Mouse (Mus musculus) heart, postnatal 14 days (tissue): ENCODE data around the gene Arap1. TPM values are rescaled to one million over a fixed set of nuclear protein-coding genes. Genes with fewer than 3 reads are reported as not detected.
A peak's percentile ranks its signal among the peaks of the same experiment; 100 is the strongest.

Source experiments
- DNase-seq, 2 experiments: peaks; one replicate each; pipeline ENCODE4 v3.0.0; 2021 to 2022
- intact Hi-C: fragments of 180-260 bp; cut with DNase I; formaldehyde crosslinking; loops from one replicate; pipeline ENCODE4 v1.15.1; 2025
- total RNA-seq, 2 experiments: library from RNA; stranded (reverse); gene quantifications; 2 replicates each; pipeline ENCODE4 v1.2.3; 2021

Arap1 gene
- total RNA-seq, 2 experiments from 2014 or later, result 38.6 to 41.8 TPM

DNA sequence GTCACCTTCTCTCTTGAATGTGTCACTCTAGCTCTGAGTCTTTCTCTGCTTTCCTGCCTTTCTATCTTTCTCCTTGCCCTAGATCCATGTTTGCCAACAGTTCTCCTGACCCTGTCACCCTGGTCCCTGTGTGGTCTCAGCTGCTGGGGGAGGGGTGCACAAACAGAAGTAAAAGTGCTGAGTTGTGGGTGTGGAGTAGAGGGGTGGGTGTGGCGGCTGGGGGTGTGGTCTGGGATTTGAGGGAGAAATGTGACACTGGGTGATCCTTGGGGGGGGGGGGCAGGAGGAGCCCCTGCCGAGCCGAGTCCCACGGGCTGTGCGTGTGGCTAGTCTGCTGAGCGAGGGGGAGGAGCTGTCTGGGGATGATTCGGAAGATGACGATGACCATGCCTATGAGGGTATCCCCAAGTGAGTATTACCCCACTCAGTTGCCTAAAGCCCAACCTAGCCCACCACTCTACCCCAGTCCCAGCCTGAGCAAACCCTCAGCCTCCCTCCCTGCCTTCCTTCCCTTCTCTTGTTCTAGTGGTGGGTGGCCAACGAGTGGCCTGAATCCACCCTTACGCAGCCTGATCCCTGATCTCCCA, 38.1 kb downstream of the Arap1 start:
- DNase-seq, result no peak
- intact Hi-C loops, result no loop called here

DNA sequence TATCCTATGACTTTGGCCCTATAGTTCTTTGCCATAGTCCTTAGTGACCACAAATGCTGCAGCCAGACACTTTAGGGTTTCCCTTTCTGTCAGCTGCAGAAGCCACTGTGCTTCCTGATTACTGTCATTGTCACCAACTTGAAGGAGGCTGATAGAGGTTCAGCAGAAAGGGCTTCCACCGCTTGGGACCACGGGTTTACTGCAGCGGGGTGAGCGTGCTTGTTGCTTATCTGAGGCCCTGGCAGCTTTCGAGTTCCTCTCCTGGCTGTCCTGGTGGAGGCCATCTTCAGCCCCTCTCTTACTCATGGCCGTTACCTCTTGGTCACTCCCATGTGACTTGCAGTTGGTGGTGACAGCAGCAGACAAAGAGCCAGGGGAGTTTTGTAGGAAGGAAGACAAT, 41.4 kb downstream of the Arap1 start:
- intact Hi-C loops, result no loop called here
- no peak for DNase-seq

DNA sequence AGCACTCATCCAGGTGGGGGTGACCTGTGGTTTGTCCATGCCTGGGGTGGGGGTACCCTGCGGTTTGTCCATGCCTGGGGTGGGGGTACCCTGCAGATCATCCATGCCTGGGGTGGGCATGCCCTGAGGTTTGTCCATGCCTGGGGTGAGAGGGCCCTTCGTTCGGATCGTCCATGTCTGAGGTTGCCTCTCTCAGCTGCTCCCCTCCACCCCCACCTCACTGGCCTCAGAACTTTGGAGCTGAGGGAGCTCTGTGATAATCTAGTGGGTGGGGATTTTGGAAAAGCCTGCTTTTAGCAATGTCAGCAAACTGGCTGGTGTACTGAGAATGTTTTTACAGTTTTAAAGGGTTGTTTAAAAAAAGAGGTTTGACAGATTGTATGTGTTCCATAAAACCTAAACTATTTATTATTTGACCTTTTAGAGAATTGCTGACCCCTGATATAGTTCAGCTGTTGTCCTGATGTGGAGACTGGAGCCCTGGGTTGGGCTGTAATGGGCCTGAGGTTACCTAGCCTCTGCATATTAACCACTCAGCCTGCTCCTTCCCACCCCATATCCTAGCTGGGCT, 44.1 kb downstream of the Arap1 start:
- intact Hi-C loops, result no loop called here

DNA sequence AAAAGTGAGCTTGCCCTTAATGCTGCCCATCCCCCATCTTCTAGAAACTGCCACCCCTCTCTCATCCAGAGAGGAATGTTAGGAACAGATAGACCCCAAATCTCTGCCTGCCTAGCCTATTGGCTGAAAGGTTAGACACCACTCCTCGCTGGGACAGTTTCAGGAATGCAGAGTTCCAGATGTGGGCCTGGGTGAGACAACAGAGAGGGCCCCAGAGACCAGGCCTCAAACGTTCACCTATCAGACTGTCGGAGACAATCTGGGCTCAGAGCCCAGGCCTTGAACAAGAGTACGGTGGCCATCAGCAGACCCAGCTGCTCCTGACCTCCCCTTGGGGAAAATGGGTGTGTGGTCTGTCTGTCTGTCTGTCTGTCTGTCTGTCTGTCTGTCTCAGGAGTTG, 45.1 kb downstream of the Arap1 start:
- intact Hi-C loops, result no loop called here
- DNase-seq, result peak; percentile 47 to 49

More for the DNA sequence above, 44.1 kb downstream of the Arap1 start:
- DNase-seq, result no peak

DNA sequence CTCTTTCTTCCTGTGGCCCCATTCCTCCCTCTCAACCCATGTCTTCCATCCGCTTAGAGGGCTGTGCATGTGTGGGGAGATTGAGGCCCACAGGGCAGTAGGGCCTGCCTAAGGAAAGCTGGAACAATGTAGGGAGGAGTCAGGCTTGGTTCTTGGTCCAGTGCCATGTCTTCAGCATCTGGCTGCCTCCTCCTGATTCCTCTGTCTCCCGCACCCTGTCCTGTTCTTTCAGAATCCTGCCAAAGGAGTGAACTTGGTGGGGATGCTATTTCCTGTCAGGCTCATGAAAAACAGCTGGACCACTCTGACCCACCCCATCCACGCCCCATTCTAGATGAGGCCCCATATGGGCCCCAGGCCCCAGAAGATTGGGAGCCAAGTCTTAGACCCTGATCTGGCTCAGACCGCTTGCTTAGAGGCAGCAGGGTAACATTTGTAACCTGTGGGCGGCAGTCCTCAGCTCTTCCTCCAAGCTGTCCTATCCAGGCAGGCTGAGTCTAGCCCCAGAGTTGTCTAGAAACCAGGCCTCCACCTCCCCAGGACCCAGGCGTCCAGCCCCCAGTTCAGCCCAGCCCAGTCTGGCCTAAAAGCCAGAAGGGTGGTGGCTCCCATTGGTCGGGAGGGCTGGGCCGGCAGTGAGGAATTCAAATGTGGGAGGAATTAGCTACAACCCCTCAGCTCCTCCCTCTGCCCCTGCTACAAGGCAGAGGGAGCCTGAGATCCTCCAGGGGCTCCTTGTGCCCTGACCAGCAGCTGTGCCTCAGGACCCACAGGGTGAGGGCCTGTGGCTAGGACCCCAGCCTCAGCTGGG, 46.0 kb downstream of the Arap1 start:
- intact Hi-C loops, result no loop called here
- peak; percentile 76 to 81 for DNase-seq

DNA sequence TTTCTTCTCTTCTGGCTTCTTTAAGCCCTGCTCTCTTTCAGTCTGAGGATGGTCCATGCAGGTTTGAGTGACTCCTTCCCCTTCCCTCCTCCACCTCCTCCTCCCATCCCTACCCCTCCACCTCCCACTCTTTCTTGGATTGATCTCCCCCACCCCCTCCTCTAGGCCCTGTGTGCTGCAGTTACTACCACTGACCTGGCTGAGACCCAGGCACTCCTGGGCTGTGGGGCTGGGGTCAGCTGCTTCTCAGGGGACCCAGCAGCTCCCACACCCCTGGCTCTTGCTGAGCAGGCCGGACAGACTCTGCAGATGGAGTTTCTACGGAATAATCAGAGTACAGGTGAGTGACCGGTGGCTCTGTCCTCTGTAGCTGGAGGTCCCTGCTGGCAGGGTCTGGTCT, 46.7 kb downstream of the Arap1 start:
- intact Hi-C loops, result no loop called here
- DNase-seq, result no peak

DNA sequence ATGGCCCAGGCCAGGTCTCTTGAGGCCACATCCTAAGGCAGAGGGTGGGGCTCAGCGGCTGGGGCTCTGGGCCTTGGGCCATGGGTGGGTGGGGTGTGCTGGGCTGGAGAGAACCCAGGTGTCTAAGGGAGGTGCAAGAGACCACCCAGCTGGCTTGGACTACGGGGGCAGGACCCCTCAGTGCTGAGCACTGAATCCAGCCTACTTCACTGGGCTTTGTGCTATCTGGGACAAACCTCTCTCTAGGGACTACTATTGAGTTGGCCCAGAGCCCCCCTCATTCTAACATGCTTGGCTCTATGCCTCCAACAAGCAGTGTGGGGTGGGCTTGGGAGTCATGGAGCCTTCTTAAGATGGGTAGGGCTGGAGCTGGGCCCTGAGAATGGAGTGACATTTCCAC, 47.6 kb downstream of the Arap1 start:
- peak; percentile 36 to 62 for DNase-seq
- intact Hi-C loops, result no loop called here

DNA sequence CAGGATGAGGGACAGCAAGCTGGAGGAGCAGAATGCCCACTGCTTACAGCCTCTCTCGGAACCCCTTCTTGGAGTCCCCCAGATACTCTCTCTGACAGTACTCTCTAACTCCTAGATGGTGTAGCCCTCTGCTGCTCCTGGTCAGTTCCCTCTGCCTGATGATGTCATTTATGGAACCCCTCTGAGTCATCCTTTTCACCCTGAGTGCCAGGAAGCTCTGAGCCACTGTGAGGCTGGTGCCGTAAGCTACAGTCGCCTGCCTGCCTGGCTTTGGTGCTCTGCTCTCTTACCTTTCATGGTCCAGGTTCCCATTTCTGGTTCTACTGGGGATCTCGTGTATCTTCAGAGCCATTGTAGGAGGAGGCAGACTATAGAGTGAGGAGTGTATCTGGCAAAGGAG, 49.3 kb downstream of the Arap1 start:
- intact Hi-C loops, result no loop called here
- DNase-seq, result no peak

DNA sequence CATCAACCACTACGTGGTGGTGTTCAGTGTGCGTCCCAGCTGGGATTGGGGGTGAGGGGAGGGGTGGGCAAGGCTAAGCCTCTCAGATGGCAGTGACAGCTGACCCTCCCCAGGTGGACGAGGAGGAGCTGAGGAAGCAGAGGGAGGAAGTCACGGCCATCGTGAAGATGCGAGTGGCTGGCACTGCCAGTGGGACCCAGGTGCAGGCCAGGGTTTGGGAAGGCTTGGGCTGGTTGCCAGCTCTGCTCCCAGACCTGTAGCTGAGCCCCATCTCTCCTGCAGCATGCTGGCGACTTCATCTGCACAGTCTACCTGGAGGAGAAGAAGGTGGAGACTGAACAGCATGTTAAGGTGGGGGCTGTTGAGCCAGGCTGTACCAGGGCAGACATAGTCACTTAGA, 53.6 kb downstream of the Arap1 start:
- DNase-seq, result no peak
- intact Hi-C loops, result no loop called here

DNA sequence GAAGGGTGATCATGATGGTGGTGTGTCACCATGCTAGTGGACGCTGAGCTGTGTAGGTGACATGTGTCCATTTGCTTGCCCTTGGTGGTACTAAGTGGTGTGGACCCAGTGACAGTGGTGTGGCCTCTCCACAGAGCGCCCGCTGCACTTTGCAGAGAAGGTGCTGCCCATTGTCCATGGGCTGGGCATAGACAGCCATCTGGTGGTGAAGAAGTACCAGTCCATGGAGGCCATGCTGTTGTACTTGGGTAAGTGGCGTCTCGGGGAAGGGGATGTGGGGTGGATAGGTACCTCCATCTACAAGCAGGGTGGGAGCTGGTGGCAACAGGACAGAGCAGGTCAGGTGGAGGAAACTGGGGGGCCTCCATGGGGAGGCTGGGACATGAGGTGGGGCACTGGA, 56.0 kb downstream of the Arap1 start:
- no peak for DNase-seq
- intact Hi-C loops, result no loop called here

DNA sequence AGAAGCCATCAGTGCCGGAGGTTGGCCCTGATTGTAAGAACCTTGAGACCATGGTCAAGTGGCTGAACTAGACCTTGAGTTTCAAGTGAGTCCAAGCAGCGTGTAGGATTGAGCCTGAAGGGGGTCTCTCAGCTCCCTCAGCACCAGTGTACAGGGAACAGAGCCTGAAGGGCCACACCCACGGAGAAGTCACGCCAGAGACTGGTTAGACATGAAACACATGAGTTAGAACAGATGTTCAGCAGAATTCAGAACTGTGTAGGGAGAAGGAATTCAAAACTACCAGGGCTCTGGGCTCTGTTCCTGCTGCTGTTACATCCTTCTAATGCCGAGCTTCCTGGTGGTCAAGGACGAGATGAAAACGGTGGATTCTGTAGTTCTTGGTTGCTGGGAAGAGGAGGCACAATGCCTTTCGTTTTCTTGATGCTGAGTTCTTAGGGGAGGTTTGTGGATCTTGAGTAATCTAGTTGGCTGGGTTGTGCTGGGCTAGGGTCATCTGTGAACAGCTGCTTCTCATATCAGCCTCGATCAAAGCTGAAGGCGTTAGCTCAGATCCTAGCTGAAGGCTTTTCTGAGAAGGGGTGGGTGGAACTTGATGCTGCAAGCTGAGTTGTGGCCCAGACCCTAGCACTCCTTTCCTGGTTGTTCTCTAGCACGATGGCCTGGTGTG, 62.5 kb downstream of the Arap1 start, which contains the start of gene Gm45837:
Gm45837 (plus strand) TSS at position 620 of the 670 bp plus-strand sequence.
- intact Hi-C loops, result loop anchor here (5.0 kb wide), 1 partner anchor 212 kb away; no protein-coding TSS in a partner anchor

DNA sequence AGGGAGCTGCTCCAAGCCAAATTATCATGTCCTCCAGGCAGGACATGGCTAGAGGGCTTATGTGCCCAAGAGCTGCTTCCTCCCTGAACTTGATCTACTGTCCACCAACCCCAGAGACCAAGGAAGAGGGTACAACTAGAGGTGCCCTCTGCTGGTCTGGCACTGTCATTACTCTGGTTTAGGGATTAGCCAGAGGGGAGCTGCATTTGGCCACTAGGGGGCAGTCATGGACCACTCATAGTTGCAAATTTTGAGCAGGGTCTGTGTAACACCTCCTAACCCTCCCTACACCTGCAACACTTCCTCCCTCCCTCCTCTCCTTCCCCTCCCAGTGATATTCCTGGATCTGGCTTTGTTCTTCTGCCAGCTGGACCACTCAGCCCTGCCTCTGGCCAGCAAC, 64.9 kb downstream of the Arap1 start:
- peak; percentile 85 to 92 for DNase-seq
- intact Hi-C loops, result loop anchor here (1.0 to 5.0 kb wide), 3 partner anchors 102 to 210 kb away; no protein-coding TSS in a partner anchor

More for the DNA sequence above, 62.5 kb downstream of the Arap1 start, which contains the start of gene Gm45837:
- DNase-seq, result no peak

DNA sequence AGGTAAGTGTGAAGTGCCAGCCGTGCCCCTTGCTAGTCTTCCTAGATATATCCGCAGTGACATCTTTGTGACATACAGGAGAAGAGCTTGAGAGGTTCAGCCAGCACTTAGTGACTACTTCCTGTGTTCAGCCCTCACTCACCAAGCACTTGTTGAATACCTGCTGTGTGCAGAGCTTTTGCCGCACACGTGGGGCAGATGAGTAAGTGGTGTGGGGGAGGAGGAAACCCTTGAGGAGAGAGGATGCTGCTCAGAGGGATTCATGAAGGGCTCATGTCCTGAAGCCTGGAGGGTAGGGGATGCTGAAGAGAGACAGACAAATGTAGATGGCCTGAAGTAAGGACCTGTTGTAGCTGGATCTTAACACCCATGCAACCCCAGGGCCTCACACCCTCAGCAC, 66.3 kb downstream of the Arap1 start:
- no peak for DNase-seq
- intact Hi-C loops, result loop anchor here (5.0 kb wide), 1 partner anchor 208 kb away; no protein-coding TSS in a partner anchor

DNA sequence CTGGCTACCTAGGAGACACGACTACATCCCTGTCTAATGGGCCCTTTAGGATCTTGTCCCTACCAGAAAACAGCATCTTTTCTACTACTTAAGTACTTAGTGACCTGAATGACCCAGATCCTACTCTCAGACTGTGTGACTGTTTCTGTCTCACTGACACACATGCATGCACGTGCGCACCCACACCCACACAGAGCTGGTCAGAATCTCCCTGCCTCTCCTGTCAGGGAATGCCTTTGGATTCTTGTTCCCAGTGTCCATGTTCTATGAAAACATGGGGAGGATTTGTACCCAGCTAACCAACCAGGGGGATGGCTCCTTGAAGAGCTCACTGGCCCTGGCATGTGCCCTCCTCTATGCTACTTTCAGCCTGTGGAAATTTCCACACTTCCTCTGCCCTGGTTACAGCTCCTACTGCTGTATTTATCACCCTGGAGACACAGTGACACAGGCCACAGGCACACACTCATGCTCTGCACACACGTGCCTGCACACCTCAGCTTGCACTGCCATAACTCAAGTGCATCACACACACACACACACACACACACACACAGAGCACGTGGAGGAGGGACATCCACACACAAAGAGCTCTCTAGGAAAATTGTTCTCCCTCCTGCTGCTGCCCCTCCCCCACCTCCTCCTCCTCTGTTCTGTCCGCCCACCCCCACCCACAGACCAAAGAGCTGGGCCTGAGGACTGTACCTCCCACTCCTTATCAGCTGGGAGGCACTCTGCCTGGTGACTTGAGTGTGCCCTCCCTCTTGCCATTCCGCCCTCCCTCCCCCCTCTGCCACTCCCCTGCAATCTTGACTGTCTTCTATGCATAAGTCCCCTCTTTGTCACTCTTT, 67.0 kb downstream of the Arap1 start:
- intact Hi-C loops, result loop anchor here (5.0 kb wide), 1 partner anchor 207 kb away; no protein-coding TSS in a partner anchor

DNA sequence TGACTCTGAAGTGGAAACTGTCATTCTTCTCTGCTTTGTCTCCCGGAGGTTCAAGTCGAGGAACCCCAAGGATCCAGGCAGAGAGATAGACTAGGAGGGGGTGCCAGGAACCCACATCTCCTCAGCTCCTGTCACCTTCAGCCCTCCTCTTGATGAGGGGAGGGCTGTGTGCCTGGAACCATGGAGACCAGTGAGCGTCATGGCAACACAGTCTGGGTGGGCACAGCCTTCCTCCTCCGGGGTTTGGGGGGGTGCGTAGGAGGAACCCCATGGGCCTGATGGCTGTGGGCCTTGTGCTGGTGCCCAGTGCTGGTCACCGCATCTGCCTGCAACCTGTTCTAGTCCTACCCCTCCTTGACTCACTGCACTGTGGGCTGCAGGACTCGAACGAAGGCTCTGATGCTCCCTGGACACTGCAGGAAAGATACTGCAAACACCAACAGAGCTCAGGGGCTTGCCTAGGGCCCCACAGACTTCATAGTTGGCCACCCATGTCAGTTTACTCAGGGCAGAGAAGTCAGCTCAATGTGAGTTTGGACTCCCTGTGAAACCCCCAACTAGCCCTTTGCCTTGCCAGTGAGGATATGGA, 67.7 kb downstream of the Arap1 start:
- DNase-seq, result no peak

More for the DNA sequence above, 67.0 kb downstream of the Arap1 start:
- no peak for DNase-seq

DNA sequence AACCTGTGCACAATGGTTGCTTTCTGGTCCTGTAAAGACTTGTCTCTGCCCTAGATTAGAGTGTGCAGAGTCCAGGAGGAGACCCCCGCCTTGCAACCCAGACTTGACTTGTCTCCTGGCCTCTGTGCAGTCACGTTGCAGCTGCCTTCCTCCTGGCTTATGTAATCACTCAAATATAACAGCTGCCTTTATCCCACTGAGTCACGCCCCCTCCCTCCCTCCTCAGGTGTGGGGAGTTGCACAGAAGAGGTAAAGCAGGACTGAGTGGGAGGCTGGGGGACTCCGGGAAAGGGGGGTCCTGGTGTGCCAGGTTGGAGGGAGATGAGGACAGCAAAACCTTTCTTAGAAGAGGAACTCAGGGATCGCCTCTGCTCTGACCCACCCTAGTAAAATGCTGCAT, 68.5 kb downstream of the Arap1 start:
- intact Hi-C loops, result no loop called here

More for the DNA sequence above, 67.7 kb downstream of the Arap1 start:
- intact Hi-C loops, result no loop called here

DNA sequence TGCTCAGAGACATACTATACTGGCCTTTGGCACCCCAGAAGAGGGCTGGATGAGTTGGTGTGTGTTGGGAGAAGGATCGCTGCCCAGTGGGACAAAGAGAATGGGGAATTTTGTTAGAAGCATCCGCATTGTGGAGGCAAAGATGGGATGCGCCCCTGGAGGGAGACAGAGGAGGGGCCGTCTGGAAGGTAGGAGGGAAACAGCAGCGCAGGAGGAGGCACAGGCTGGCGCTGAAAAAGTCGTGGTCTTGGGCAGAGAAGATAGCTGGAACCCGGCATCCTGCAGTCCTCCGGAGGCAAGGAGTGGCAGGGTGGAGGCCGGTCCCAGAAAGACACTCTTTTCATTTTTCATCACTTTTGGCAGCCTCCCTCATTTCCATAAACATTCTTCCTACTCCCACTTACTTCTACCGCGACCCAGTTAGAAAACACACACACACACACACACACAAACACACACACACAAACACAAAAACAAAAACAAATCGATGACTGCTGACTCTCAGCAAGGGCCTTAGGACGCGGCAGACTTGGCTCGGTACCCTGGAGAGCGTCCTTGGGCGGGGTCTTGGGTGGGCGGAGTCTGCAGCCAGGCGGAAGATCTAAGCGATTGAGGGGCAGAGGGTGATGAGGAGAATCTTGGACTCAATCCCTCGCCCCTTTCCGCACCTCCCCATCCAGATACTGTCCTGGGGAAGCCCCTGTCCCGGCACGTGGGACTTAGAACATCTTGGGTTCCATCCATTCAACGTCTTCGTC, 71.3 kb downstream of the Arap1 start:
- peak in 1 of 2 experiments; percentile 39 for DNase-seq
- intact Hi-C loops, result no loop called here

More for the DNA sequence above, 68.5 kb downstream of the Arap1 start:
- no peak for DNase-seq

DNA sequence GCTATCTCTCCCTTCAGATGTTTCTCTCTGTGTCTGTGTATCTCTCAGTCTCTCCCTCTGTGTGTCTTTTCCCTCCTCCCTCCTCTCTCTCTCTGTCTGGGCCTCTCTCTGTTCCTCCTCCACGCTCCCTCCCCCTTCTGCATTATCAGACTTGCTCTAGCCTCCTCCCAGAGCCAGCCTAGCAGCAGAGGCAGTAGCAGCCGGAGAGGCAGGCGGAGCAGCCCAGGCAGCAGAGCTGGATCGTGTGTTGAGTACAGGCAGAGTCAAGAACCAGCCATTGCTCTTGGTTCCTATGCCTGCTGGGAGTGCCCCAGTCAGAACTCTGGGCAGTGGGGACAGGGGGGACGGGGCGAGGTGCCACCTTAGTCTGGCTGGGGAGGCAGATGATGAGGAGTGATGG, 73.7 kb downstream of the Arap1 start, which contains the start of gene Pde2a:
Pde2a (plus strand) TSS at position 163 of the 400 bp plus-strand sequence.
- no peak for DNase-seq
- intact Hi-C loops, result no loop called here

DNA sequence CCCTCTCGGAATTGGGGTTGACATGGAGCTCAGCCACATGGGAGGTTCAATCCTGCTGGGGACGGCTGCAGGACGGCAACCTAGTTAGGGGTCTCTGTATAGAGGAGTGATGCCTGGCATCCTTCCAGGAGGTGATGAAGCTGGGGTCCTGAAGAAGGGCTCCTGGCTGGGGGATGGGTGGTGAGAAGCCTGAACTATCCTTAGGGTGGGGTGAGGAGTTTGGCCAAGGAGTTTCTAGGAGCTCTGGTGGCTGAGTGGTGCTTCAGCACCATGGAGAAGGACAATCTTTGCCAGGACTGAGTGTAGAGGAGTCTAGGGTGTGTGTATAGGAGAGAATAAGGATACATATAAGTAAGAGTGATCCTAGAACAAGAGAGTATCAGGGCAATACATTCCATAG, 74.2 kb downstream of the Arap1 start:
- DNase-seq, result peak in 1 of 2 experiments; percentile 44
- intact Hi-C loops, result no loop called here
